Mouse (Mus musculus) erythroblast, embryonic 14.5 days (primary cell): ENCODE measurements at regions not wholly inside any gene's neighbourhood (a gene's known extent, or its start where the extent isn't known, plus 50 kb on each side); places are given as distances from the start of the nearest gene placed in this dataset.

Experiments used
- GATA1 ChIP-seq: IDR thresholded peaks from 2 replicates; pipeline ENCODE4 v1.6.1; 2012; ENCODE audit warnings: low read length, inconsistent platforms, mixed read lengths
- TAL1 ChIP-seq: IDR thresholded peaks from 3 replicates; pipeline ENCODE4 v1.6.1; 2012; ENCODE audit warnings: low read length, inconsistent platforms, mixed read lengths

GRCm38 (mm10) chr10:98789763-98790162 lies 124.4 kb upstream of the Atp2b1 start:
- TF ChIP-seq TAL1 (no peak), GATA1 (no peak)
